Comparison of ENCODE assay signal across 14 mouse cellular contexts in the genomic region with DNA sequence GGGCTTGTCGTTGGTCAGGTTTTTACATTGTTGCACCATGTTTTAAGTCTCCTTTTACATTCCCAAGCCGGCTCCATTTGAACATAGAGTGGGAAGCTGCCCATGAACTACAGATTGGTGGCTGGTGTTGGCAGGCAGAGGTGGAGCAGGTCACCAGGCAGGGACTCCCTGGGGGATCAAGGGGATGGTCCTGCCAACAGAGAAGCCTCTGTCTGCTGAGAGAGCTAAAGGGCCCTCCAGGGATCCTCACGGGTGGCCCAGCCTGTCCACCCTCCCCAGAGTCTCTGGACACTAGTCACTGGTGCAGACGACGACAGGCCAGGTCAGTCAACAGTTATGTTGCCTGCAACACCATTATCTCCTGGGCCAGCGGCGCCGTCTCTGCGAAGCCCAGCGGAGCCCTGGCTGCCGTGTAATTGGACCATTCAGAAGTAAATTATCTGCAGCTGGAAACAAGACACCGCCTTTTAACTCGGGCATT.
A peak's percentile ranks its signal among the peaks of the same experiment; 100 is the strongest.
DNase-seq lines count a peak whose midpoint lies in the region; ATAC-seq lines count a peak whose summit lies in the region.
"Had no signal": no experiment of that assay in that cellular context is flagged by ENCODE, and none has a peak within 500 bp of the region (broad histone marks: within the 10 kb centered on the region; RNA-seq: fewer than 3 reads in every experiment).

No protein-coding gene starts in this region.

- H3K4me1 ChIP-seq in midbrain, embryonic 11.5 days (ENCODE audit: control insufficient read depth, insufficient read depth, low read length) = peaks cover 34% of the 10 kb centered on the region
- peaks cover 30% of the 10 kb centered on the region for H3K4me1 ChIP-seq in midbrain, embryonic 15.5 days
- H3K4me1 ChIP-seq in limb, embryonic 13.5 days = peaks cover 49% of the 10 kb centered on the region

- H3K9me3 ChIP-seq in midbrain, embryonic 11.5 days (ENCODE audit: control insufficient read depth, low read length) = no peaks in the 10 kb centered on the region
- H3K9me3 ChIP-seq in midbrain, embryonic 15.5 days = no peaks in the 10 kb centered on the region
- no peaks in the 10 kb centered on the region for H3K9me3 ChIP-seq in limb, embryonic 13.5 days
- H3K9me3 ChIP-seq: G1E; limb, embryonic 15.5 days had no signal

- H3K9ac ChIP-seq in midbrain, embryonic 11.5 days (ENCODE audit: low read length) = no peak overlapping the region
- no peak overlapping the region for H3K9ac ChIP-seq in midbrain, embryonic 15.5 days
- no peak overlapping the region; the same call in 1 of the 2 replicates for H3K9ac ChIP-seq in limb, embryonic 13.5 days
- H3K9ac ChIP-seq: limb, embryonic 15.5 days had no signal

- ATAC-seq in midbrain, embryonic 11.5 days (ENCODE audit: low FRiP score) = peak; percentile 73
- no peak for ATAC-seq in midbrain, embryonic 15.5 days (replicated peaks)
- ATAC-seq in limb, embryonic 13.5 days (ENCODE audit: low FRiP score, low read depth) = no peak
- no peak for ATAC-seq in erythroblast, adult 5-6 weeks (replicated peaks; ENCODE audit: low FRiP score, poor library complexity, severe bottlenecking)

- H3K27ac ChIP-seq in midbrain, embryonic 11.5 days (ENCODE audit: low read depth, low read length) = no peak overlapping the region
- no peak overlapping the region for H3K27ac ChIP-seq in midbrain, embryonic 15.5 days
- no peak overlapping the region for H3K27ac ChIP-seq in limb, embryonic 13.5 days
- H3K27ac ChIP-seq: limb, embryonic 15.5 days had no signal

- 10% methylated on average over 13 of the region's 13 CpGs for WGBS in midbrain, embryonic 11.5 days
- WGBS in midbrain, embryonic 15.5 days = 8% methylated on average over 13 of the region's 13 CpGs
- 5% methylated on average over 13 of the region's 13 CpGs for WGBS in limb, embryonic 13.5 days

- peaks cover 7% of the 10 kb centered on the region; the same call in 1 of the 2 replicates for H3K27me3 ChIP-seq in midbrain, embryonic 11.5 days (ENCODE audit: control insufficient read depth, insufficient read depth, low read length)
- H3K27me3 ChIP-seq in midbrain, embryonic 15.5 days (replicated peaks) = no peaks in the 10 kb centered on the region
- H3K27me3 ChIP-seq in limb, embryonic 13.5 days = peaks cover 33% of the 10 kb centered on the region

- DNase-seq in adrenal gland, postnatal 14 days = peak; percentile 51
- DNase-seq in adrenal gland, adult 8-10 months = no peak
- DNase-seq in midbrain, embryonic 11.5 days (ENCODE audit: low spot score, missing footprints) = peak; percentile 93
- DNase-seq in gastrocnemius, postnatal 36 days = no peak
- no peak for DNase-seq in cerebellum, postnatal 10 days
- DNase-seq: gastrocnemius, postnatal 14 days; heart, postnatal 14 days; lung, postnatal 36 days; thymus, postnatal 14 days had no signal

- no peak overlapping the region for H3K4me2 ChIP-seq in midbrain, embryonic 11.5 days
- H3K4me2 ChIP-seq in midbrain, embryonic 15.5 days = no peak overlapping the region
- H3K4me2 ChIP-seq in limb, embryonic 13.5 days (replicated peaks) = peak overlapping the region; percentile 46
- H3K4me2 ChIP-seq: limb, embryonic 15.5 days had no signal

- intact Hi-C loops in gastrocnemius, postnatal 36 days (cut with DNase I) = no loop called here

- H3K36me3 ChIP-seq in midbrain, embryonic 11.5 days (ENCODE audit: control insufficient read depth, insufficient read depth, low read length) = no peaks in the 10 kb centered on the region
- no peaks in the 10 kb centered on the region for H3K36me3 ChIP-seq in midbrain, embryonic 15.5 days (replicated peaks)
- no peaks in the 10 kb centered on the region for H3K36me3 ChIP-seq in limb, embryonic 13.5 days
- H3K36me3 ChIP-seq: G1E; limb, embryonic 15.5 days had no signal

- H3K4me3 ChIP-seq in midbrain, embryonic 11.5 days (ENCODE audit: low read depth, low read length) = no peak overlapping the region
- H3K4me3 ChIP-seq in midbrain, embryonic 15.5 days = no peak overlapping the region
- no peak overlapping the region for H3K4me3 ChIP-seq in limb, embryonic 13.5 days
- H3K4me3 ChIP-seq: limb, embryonic 15.5 days had no signal

Comparison
In these comparisons a context has a peak if more than half of its experiments do, and no peak if none do; other contexts are left out.
1. DNase-seq: peak in adrenal gland, postnatal 14 days (single experiment) and midbrain, embryonic 11.5 days (single experiment); none in adrenal gland, adult 8-10 months (single experiment), gastrocnemius, postnatal 36 days (0 of 2) and cerebellum, postnatal 10 days (0 of 2).